Mouse (Mus musculus) forebrain, postnatal 0 days (tissue): ENCODE measurements around the gene H2afz. TPM values are rescaled to one million over a fixed set of nuclear protein-coding genes. Genes with fewer than 3 reads are reported as not detected.

ENCODE experiments used
- ATAC-seq: fragments of 200-750 bp; cut with Nextera tagmentation; 2 replicates; pipeline ENCODE4 v1.8.0; 2017; ENCODE audit warnings: mild to moderate bottlenecking, moderate library complexity
- DNase-seq: peaks from one replicate; pipeline ENCODE4 v3.0.0-alpha.2; 2015
- H3K27ac ChIP-seq: fragments of 300-500 bp; sonication (generic); 2 replicates; pipeline ENCODE4 v1.5.1; 2014; ENCODE audit warnings: low read depth, mild to moderate bottlenecking, antibody characterized with exemption, low read length, moderate library complexity, mixed read lengths
- H3K27me3 ChIP-seq: fragments of 300-500 bp; sonication (generic); 2 replicates; pipeline ENCODE4 v1.6.1; 2014; ENCODE audit warnings: mild to moderate bottlenecking, low read length, mixed read lengths; ENCODE audit not compliant: insufficient read depth
- H3K36me3 ChIP-seq: fragments of 300-500 bp; sonication (generic); 2 replicates; pipeline ENCODE4 v1.6.1; 2014; ENCODE audit warnings: mild to moderate bottlenecking, moderate library complexity; ENCODE audit not compliant: insufficient read depth
- H3K4me1 ChIP-seq: fragments of 300-500 bp; sonication (generic); 2 replicates; pipeline ENCODE4 v1.6.1; 2014; ENCODE audit warnings: antibody characterized with exemption; ENCODE audit not compliant: insufficient read depth
- H3K4me2 ChIP-seq: fragments of 300-500 bp; sonication (generic); 2 replicates; pipeline ENCODE4 v1.6.1; 2014; ENCODE audit warnings: low read depth, mild to moderate bottlenecking, moderate library complexity
- H3K4me3 ChIP-seq: fragments of 300-500 bp; sonication (generic); 2 replicates; pipeline ENCODE4 v1.5.1; 2014; ENCODE audit warnings: low read depth, low read length, mixed read lengths
- H3K9ac ChIP-seq: fragments of 300-500 bp; sonication (generic); 2 replicates; pipeline ENCODE4 v1.6.1; 2014; ENCODE audit warnings: mild to moderate bottlenecking
- H3K9me3 ChIP-seq: fragments of 300-500 bp; sonication (generic); 2 replicates; pipeline ENCODE4 v1.6.1; 2016; ENCODE audit warnings: low read length
- CTCF ChIP-seq: sonication (generic); IDR thresholded peaks from 2 replicates; pipeline ENCODE4 v1.5.1; 2016; ENCODE audit warnings: antibody characterized with exemption, control low read depth, low read depth
- WGBS: fragments of 180-500 bp; shearing (Covaris S2); extraction: QIAGEN DNeasy Blood & Tissue Kit; methylation state at CpG from one replicate; pipeline ENCODE4 v1.1.7; 2014; 5-methylcytosine and 5-hydroxymethylcytosine counted together
- polyA plus RNA-seq: library from polyadenylated mRNA; unstranded; fragments of >200 nt; fragmentation: Nextera tagmentation; extraction: Ambion mirVana; gene quantifications from 2 replicates; pipeline ENCODE4 v1.2.1, GENCODE M21; 2015
- total RNA-seq: library from RNA; depleted of rRNA; stranded (reverse); fragments of >200 nt; gene quantifications from 2 replicates; pipeline ENCODE4 v1.2.3, GENCODE M21; 2014

The H2afz gene
- total and polyA plus RNA-seq, 2 experiments from 2014 or later = 485 to 728 TPM

- Histone ChIP-seq H3K36me3 (no peaks in the 10 kb centered on the region), H3K9me3 (no peaks in the 10 kb centered on the region), H3K4me2 (no peak overlapping the region), H3K4me1 (no peaks in the 10 kb centered on the region), H3K27ac (no peak overlapping the region), H3K4me3 (no peak overlapping the region), H3K9ac (no peak overlapping the region), H3K27me3 (no peaks in the 10 kb centered on the region)
- no peak for ATAC-seq
- no peak for TF ChIP-seq CTCF
- DNase-seq = no peak
- 88% methylated on average over 3 of the region's 3 CpGs for WGBS
Measured at GRCm38 (mm10) chr3:137879313-137879712, 15.0 kb downstream of the H2afz start.

GRCm38 (mm10) chr3:137880109-137880748, 15.9 kb downstream of the H2afz start:
- TF ChIP-seq CTCF = no peak
- no peak overlapping the region for H3K27ac ChIP-seq
- no peak overlapping the region for H3K9ac ChIP-seq
- H3K9me3 ChIP-seq = no peaks in the 10 kb centered on the region
- DNase-seq = no peak
- no peaks in the 10 kb centered on the region for H3K4me1 ChIP-seq
- H3K36me3 ChIP-seq = no peaks in the 10 kb centered on the region
- no peak for ATAC-seq
- H3K27me3 ChIP-seq = no peaks in the 10 kb centered on the region
- no peak overlapping the region for H3K4me2 ChIP-seq
- WGBS = 46% methylated on average over 4 of the region's 4 CpGs
- H3K4me3 ChIP-seq = no peak overlapping the region

GRCm38 (mm10) chr3:137881093-137881492, 16.8 kb downstream of the H2afz start:
- no peaks in the 10 kb centered on the region for H3K9me3 ChIP-seq
- H3K36me3 ChIP-seq = 0 out of 2 replicates have a peak, but pooled peaks cover 4% of the 10 kb centered on the region
- no peak overlapping the region for H3K4me2 ChIP-seq
- H3K27ac ChIP-seq = no peak overlapping the region
- H3K9ac ChIP-seq = no peak overlapping the region
- no peak overlapping the region for H3K4me3 ChIP-seq
- H3K27me3 ChIP-seq = no peaks in the 10 kb centered on the region
- TF ChIP-seq CTCF = no peak
- no peak for DNase-seq
- ATAC-seq = no peak
- 91% methylated on average over 5 of the region's 5 CpGs for WGBS
- H3K4me1 ChIP-seq = no peaks in the 10 kb centered on the region

- ATAC-seq (no peak), DNase-seq (no peak)
- 50% methylated on average over 7 of the region's 7 CpGs for WGBS
- no peak overlapping the region for H3K27ac ChIP-seq
- no peaks in the 10 kb centered on the region for H3K4me1 ChIP-seq
- no peak overlapping the region for H3K4me2 ChIP-seq
- no peak overlapping the region for H3K9ac ChIP-seq
- no peak overlapping the region for H3K4me3 ChIP-seq
- no peaks in the 10 kb centered on the region for H3K27me3 ChIP-seq
- peaks cover 9% of the 10 kb centered on the region; the same call in 1 of the 2 replicates for H3K36me3 ChIP-seq
- TF ChIP-seq CTCF = no peak
- no peaks in the 10 kb centered on the region for H3K9me3 ChIP-seq
Measured at GRCm38 (mm10) chr3:137887961-137888360, 23.7 kb downstream of the H2afz start.

- Histone ChIP-seq H3K4me3 (no peak overlapping the region), H3K27me3 (no peaks in the 10 kb centered on the region), H3K4me1 (no peaks in the 10 kb centered on the region), H3K27ac (no peak overlapping the region), H3K36me3 (peaks cover 20% of the 10 kb centered on the region), H3K4me2 (no peak overlapping the region), H3K9ac (no peak overlapping the region), H3K9me3 (no peaks in the 10 kb centered on the region)
- no peak for TF ChIP-seq CTCF
- 69% methylated on average over 3 of the region's 3 CpGs for WGBS
- DNase-seq (no peak), ATAC-seq (no peak)
Measured at GRCm38 (mm10) chr3:137891089-137891488, 26.8 kb downstream of the H2afz start.

- no peak overlapping the region for H3K9ac ChIP-seq
- 72% methylated on average over 4 of the region's 4 CpGs for WGBS
- DNase-seq (no peak), ATAC-seq (no peak)
- TF ChIP-seq CTCF = no peak
- H3K4me1 ChIP-seq = no peaks in the 10 kb centered on the region
- peaks cover 24% of the 10 kb centered on the region for H3K36me3 ChIP-seq
- H3K27me3 ChIP-seq = no peaks in the 10 kb centered on the region
- H3K9me3 ChIP-seq = no peaks in the 10 kb centered on the region
- H3K4me2 ChIP-seq = no peak overlapping the region
- no peak overlapping the region for H3K4me3 ChIP-seq
- H3K27ac ChIP-seq = no peak overlapping the region
Measured at GRCm38 (mm10) chr3:137892118-137892517, 27.8 kb downstream of the H2afz start.

- 86% methylated on average over 4 of the region's 4 CpGs for WGBS
Measured at GRCm38 (mm10) chr3:137893789-137894188, 29.5 kb downstream of the H2afz start.

More at GRCm38 (mm10) chr3:137893789-137894188, 29.5 kb downstream of the H2afz start:
- no peak for ATAC-seq
- Histone ChIP-seq H3K27ac (no peak overlapping the region), H3K36me3 (peaks cover 27% of the 10 kb centered on the region), H3K4me2 (no peak overlapping the region), H3K27me3 (no peaks in the 10 kb centered on the region), H3K4me1 (no peaks in the 10 kb centered on the region), H3K9me3 (no peaks in the 10 kb centered on the region), H3K9ac (no peak overlapping the region), H3K4me3 (no peak overlapping the region)
- no peak for TF ChIP-seq CTCF
- no peak for DNase-seq
